In genomic region chr10:128536266-128536940, GRCm38 (mm10) we compare ENCODE assay signal across 8 mouse cellular contexts. TPM values are rescaled to one million over a fixed set of nuclear protein-coding genes. Genes with fewer than 3 reads are reported as not detected.
DNase-seq lines count a peak whose midpoint lies in the region; ATAC-seq lines count a peak whose summit lies in the region.

No protein-coding gene starts in this region.

- DNase-seq in CD4-positive helper T cell, adult 2 months (ENCODE audit: low read depth, low spot score), result peak; percentile 94
- peak; percentile 93 for DNase-seq in brain, adult 2 months (ENCODE audit: low read depth, low spot score)
- DNase-seq in liver, result peak; percentile 91
- peak; percentile 88 for DNase-seq in monocyte, adult 2 months (ENCODE audit: low read depth in 1 of 2, low spot score in 2 of 2)
- peak; percentile 83 to 89 for DNase-seq in spleen, postnatal 14 days (ENCODE audit: low spot score in 2 of 2)

- 0 out of 2 replicates have a peak, but pooled peaks cover 2% of the 10 kb centered on the region for H3K4me1 ChIP-seq in heart, embryonic 11.5 days (ENCODE audit: control insufficient read depth, insufficient read depth, low read length)
- H3K4me1 ChIP-seq in kidney, embryonic 15.5 days, result peaks cover 11% of the 10 kb centered on the region

- peak overlapping the region; percentile 58 for H3K4me2 ChIP-seq in heart, embryonic 11.5 days
- peak overlapping the region; percentile 47 for H3K4me2 ChIP-seq in kidney, embryonic 15.5 days

- ATAC-seq in erythroblast, adult 5-6 weeks (replicated peaks; ENCODE audit: low FRiP score, poor library complexity, severe bottlenecking), result peak; percentile 99
- ATAC-seq in heart, embryonic 11.5 days (replicated peaks; ENCODE audit: insufficient number of reproducible peaks, low FRiP score, low TSS enrichment), result peak; percentile 81
- peak; percentile 93 for ATAC-seq in kidney, embryonic 15.5 days (replicated peaks; ENCODE audit: low FRiP score)

- H3K9ac ChIP-seq in heart, embryonic 11.5 days (ENCODE audit: low read depth, low read length), result peak overlapping the region; percentile 49; the same call in 1 of the 2 replicates
- H3K9ac ChIP-seq in kidney, embryonic 15.5 days, result no peak overlapping the region

- H3K4me3 ChIP-seq in heart, embryonic 11.5 days (ENCODE audit: low read depth, low read length), result peak overlapping the region; percentile 13
- H3K4me3 ChIP-seq in kidney, embryonic 15.5 days (replicated peaks), result peak overlapping the region; percentile 23

- no peaks in the 10 kb centered on the region for H3K9me3 ChIP-seq in heart, embryonic 11.5 days (replicated peaks; ENCODE audit: control insufficient read depth, low read length)
- H3K9me3 ChIP-seq in kidney, embryonic 15.5 days (replicated peaks), result no peaks in the 10 kb centered on the region

- no peak overlapping the region for H3K27ac ChIP-seq in heart, embryonic 11.5 days (ENCODE audit: low read depth, low read length)
- H3K27ac ChIP-seq in kidney, embryonic 15.5 days, result peak overlapping the region; percentile 56

- WGBS in heart, embryonic 11.5 days (ENCODE audit: insufficient replicate concordance), result 13% methylated on average over 18 of the region's 18 CpGs
- 15% methylated on average over 18 of the region's 18 CpGs for WGBS in kidney, embryonic 15.5 days

- no peaks in the 10 kb centered on the region for H3K36me3 ChIP-seq in heart, embryonic 11.5 days (ENCODE audit: control insufficient read depth, insufficient read depth, low read length)
- peaks cover 1% of the 10 kb centered on the region; the same call in 1 of the 2 replicates for H3K36me3 ChIP-seq in kidney, embryonic 15.5 days

- no peaks in the 10 kb centered on the region for H3K27me3 ChIP-seq in heart, embryonic 11.5 days (ENCODE audit: control insufficient read depth, insufficient read depth, low read length)
- H3K27me3 ChIP-seq in kidney, embryonic 15.5 days, result no peaks in the 10 kb centered on the region

RNA-seq across cellular contexts. Expression of gene Esyt1, which starts 10.7 kb away (rescaled TPM):
- 15.2 and 16.9 TPM in 2 replicates for total RNA-seq in erythroblast, adult 5-6 weeks (2015; ENCODE audit: low replicate concordance)
- total RNA-seq in erythroblast, adult 5-6 weeks (2017; ENCODE audit: low replicate concordance), result 24.8 and 27.9 TPM in 2 replicates
- 14.5 and 18.7 TPM in 2 replicates for polyA plus RNA-seq in heart, embryonic 11.5 days (2014; fragmentation: Nextera tagmentation; extraction: Ambion mirVana)
- 19.4 and 22.8 TPM in 2 replicates for polyA plus RNA-seq in kidney, embryonic 15.5 days (2015; fragmentation: Nextera tagmentation; extraction: Ambion mirVana)

RNA-seq across cellular contexts. Expression of gene Zc3h10, which starts 11.2 kb away (rescaled TPM):
- 0.19 and 0.63 TPM in 2 replicates for total RNA-seq in erythroblast, adult 5-6 weeks (2015; ENCODE audit: low replicate concordance)
- 2.8 and 3.2 TPM in 2 replicates for total RNA-seq in erythroblast, adult 5-6 weeks (2017; ENCODE audit: low replicate concordance)
- polyA plus RNA-seq in heart, embryonic 11.5 days (2014; fragmentation: Nextera tagmentation; extraction: Ambion mirVana), result 7.7 and 8.0 TPM in 2 replicates
- 16.2 and 17.7 TPM in 2 replicates for polyA plus RNA-seq in kidney, embryonic 15.5 days (2015; fragmentation: Nextera tagmentation; extraction: Ambion mirVana)

RNA-seq across cellular contexts. Expression of gene Rpl41, which starts 12.7 kb away (rescaled TPM):
- 936 and 1,095 TPM in 2 replicates for total RNA-seq in erythroblast, adult 5-6 weeks (2015; ENCODE audit: low replicate concordance)
- 729 and 801 TPM in 2 replicates for total RNA-seq in erythroblast, adult 5-6 weeks (2017; ENCODE audit: low replicate concordance)
- polyA plus RNA-seq in heart, embryonic 11.5 days (2014; fragmentation: Nextera tagmentation; extraction: Ambion mirVana), result 2,515 and 2,664 TPM in 2 replicates
- polyA plus RNA-seq in kidney, embryonic 15.5 days (2015; fragmentation: Nextera tagmentation; extraction: Ambion mirVana), result 4,214 and 4,446 TPM in 2 replicates

RNA-seq across cellular contexts. Expression of gene Pa2g4, which starts 29.4 kb away (rescaled TPM):
- total RNA-seq in erythroblast, adult 5-6 weeks (2015; ENCODE audit: low replicate concordance), result 71.3 and 75.2 TPM in 2 replicates
- 42.9 and 67.5 TPM in 2 replicates for total RNA-seq in erythroblast, adult 5-6 weeks (2017; ENCODE audit: low replicate concordance)
- 162 and 163 TPM in 2 replicates for polyA plus RNA-seq in heart, embryonic 11.5 days (2014; fragmentation: Nextera tagmentation; extraction: Ambion mirVana)
- polyA plus RNA-seq in kidney, embryonic 15.5 days (2015; fragmentation: Nextera tagmentation; extraction: Ambion mirVana), result 205 and 207 TPM in 2 replicates

RNA-seq across cellular contexts. Expression of gene Myl6b, which starts 37.9 kb away (rescaled TPM):
- total RNA-seq in erythroblast, adult 5-6 weeks (2015; ENCODE audit: low replicate concordance), result 5.4 TPM in 1 of 2 replicates, not detected in the other
- 0.85 TPM in 1 of 2 replicates, not detected in the other for total RNA-seq in erythroblast, adult 5-6 weeks (2017; ENCODE audit: low replicate concordance)
- polyA plus RNA-seq in heart, embryonic 11.5 days (2014; fragmentation: Nextera tagmentation; extraction: Ambion mirVana), result 3.3 and 5.4 TPM in 2 replicates
- 4.2 and 4.7 TPM in 2 replicates for polyA plus RNA-seq in kidney, embryonic 15.5 days (2015; fragmentation: Nextera tagmentation; extraction: Ambion mirVana)
